Mouse (Mus musculus) testis, postnatal 10 days (tissue): ENCODE measurements around the gene Arrb2.
"Not testable (repeated sequence)": the region's sequence is repeated elsewhere in the genome, so short reads cannot be mapped to it uniquely, and the experiment has no call there.

ENCODE experiments used
- DNase-seq: peaks from one replicate; pipeline ENCODE4 v3.0.0; 2021; ENCODE audit warnings: low spot score

The Arrb2 gene

DNA sequence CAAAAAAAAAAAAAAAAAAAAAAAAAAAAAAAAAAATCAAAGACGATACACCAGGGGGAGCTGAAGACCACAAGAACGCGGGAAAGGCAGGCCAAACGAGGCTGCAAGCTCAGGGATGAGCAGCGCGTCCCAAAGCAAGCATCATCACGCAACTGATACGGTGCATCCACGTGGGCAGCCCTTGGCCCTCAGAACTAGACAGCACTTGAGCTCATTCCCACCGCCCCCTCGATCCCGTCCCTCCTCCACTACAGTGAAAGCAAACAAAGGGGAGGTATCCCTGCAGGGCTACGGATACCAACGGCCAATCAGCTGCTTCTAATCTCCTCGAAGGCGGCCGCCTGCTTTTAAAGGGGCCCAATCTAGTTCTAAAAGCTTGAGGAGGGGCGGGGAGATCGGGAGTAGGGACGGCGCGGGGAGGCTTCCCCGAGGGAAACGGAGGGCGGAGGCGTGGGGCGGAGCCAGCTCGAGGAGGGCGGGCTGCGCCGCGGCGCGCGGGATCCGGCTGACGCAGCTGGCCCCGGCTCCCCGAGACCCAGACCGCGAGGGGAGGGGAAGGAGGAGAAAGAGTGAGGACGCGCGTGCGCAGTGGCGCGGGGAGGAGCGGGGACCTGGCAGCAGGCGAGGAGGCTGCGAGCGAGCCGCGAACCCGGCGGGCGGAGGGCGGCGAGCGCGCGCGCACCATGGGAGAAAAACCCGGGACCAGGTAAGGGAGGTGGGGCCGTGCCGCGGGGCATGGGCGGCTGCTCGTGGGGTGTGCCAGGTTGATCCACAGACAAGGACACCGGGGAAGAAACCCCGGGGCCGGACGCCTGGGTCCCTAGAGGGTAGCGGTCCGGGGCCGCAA is at the start of gene Arrb2:
Arrb2 (plus strand) TSS at position 588 of the 847 bp plus-strand sequence.
- peak; percentile 99 for DNase-seq

DNA sequence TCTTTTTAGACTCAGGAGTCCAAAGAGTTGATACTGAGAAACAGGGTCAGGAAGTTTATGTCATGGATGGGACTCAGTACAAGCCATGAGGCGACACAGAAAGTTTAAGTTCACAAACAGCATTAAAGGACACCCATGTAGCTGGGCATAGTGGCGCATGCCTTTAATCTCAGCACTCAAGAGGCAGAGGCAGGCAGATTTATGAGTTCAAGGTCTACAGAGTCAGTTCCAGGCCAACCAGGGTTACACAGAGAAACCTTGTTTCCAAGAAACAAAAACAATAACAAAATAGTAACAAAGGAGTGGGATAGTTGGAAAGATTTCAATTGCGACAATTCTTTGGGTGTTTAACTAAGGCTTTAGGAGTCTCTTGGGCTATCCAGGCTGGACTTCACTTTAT is 48.3 kb upstream of the Arrb2 start:
- peak; percentile 22 for DNase-seq

DNA sequence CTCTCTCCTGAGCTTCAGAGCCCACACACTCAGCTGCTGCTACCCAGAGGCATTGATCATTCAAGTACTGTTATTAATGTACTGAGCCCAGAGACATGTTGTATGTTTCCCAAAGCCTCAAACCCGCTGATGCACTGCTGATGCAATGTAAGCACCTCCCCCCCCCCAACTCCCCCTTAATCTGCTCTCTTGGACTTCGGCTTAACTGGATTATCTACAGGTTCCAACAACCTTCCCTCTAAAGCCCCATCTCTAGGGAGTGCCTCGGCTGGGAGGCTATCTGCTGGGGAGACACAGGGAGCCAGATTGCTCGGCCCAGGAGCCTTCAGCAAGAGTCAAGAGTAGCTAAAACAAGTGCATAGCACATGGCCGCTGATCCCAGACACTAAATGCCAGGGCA is 45.0 kb upstream of the Arrb2 start:
- peak; percentile 36 for DNase-seq

DNA sequence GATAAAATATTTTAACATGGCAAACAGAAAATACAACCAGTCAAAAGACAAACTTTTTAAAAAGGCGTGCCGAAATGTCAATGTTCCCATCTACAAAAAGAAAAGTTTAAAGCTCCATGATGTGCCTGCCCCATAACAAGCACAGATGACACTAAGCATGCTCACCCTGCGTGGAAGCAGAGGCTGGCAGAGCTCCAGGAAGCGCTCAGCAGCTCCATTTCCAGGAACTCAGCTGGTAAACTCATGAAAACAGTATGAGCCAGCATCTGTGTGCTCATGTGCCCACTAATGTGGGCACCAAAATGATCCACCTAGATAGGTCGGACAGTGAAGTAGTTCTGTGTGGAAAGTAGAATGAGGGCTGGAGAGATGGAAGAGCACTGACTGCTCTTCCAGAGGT is 43.0 kb upstream of the Arrb2 start:
- DNase-seq = no peak

DNA sequence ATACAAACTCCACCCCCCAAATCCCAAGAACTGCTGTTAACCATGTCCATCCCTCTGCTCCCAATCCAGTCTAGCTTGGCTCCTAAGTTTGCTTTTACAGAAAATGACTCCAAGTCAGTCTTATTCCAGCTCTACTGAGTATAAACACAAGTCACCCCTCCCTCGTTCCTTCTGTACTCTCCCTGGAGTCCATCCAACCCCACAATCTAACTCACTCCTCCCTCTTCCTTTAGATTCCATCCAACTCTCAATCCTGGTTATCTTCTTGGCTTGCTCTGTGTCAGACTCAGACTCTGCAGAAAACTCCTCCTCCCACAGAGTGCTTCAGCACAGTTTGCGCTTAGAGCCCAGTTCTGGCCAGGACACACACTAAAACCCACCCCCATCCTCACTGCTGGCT is 28.8 kb upstream of the Arrb2 start:
- DNase-seq = no peak

DNA sequence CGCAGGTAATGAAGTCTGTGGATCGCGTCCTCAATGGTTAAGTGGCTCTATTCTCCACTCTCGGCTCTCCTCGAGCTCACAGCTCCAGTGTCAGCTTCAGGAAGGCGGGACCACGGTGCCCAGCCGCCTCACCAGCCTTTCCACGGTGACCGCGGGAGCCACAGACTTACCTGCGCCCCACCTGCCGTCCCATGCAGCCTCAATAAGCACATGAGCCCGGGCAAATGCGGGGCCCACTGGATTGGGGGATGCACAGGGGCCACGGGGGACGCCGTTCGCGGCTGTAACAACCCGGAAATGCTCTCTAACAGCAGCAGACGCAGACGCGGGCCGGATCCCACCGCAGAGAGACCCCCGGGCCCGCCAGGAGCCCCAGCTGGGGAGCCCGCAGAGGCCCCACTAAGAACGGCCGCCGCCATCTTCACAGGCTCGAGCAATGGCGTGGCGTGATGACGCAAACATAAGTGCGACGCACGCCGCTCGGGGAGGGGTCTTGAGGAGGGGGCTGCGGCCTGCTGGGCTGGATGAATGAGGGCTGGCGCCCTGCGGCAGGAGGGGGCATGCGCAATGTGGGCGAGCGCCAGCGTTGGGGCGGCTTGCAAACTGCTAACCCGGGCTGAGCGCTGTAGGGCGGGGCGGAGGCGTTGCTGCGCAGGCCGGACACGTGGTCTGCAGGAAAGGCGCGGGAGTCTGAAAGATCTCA is 22.7 kb upstream of the Arrb2 start, which contains the start of gene Pelp1:
Pelp1 (minus strand) TSS at position 438 of the 703 bp plus-strand sequence.
- DNase-seq = peak; percentile 94

DNA sequence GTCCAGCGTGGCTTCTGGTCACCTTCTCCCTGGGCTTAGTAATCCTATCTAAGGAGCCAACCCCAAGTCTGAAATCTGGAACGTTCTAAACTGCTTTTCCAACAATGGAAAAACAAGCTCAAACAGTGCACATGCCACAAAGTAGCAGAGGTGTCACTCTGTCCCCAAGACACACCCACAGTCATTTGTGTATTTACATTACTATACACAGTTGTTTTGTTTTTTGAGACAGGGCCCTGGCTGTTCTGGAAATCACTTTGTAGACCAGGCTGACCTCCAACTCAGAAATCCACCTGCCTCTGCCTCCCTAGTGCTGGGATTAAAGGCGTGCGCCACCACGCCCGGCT is 22.2 kb upstream of the Arrb2 start:
- no peak for DNase-seq

DNA sequence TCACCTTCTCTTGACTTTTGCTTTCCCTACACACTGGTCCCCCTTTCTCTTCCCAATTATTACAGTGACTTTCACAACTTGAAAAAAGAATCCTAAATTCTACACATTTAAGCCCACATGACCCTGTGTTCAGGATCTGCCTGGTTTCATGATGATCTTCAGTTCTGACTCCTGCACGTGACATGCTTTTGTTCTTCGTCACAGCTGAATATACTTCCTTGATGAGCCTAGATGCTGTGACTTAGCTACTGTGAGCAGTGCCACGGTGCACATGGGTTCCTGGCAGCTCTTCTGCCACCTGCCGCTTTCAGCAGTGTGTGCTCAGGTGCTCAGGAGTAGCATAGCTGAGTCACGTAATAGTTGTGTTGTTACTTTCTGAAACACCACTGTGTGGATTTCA is 19.8 kb upstream of the Arrb2 start:
- DNase-seq = no peak

DNA sequence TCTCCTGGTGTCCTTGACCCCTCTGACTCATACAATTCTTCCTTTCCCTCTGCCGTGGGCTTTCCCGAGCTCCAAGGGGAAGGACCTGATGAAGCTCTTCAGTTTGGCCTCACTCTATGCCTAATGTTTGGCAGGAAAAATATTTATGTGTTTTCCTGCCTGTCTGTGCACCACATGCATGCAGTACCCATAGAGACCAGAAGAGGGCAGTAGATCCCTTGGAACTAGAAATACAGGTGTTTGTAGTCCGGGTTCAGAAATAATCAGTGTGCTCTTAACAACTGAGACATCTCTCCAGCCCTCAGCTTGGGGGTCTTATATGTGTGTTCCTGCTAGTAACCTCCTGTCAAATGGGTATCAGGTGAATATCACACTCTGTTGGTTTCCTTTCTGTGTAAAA is 18.5 kb upstream of the Arrb2 start:
- peak; percentile 84 for DNase-seq

DNA sequence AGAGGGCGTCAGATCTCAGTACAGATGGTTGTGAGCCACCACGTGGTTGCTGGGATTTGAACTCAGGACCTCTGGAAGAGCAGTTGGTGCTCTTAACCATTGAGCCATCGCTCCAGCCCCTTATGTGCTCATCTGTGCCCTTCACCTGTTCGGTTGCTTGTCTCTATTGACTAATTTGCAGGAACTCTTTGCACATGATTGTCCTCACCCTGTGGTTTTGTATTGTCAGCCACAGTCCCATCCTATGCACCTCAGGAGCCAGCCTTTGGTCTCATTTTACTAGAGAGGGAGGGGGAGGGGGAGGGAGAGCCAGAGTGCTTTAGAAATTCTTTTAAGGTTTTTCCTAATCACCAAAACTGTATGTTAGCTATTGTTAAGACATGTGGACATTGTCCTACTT is 14.2 kb upstream of the Arrb2 start:
- DNase-seq = no peak

DNA sequence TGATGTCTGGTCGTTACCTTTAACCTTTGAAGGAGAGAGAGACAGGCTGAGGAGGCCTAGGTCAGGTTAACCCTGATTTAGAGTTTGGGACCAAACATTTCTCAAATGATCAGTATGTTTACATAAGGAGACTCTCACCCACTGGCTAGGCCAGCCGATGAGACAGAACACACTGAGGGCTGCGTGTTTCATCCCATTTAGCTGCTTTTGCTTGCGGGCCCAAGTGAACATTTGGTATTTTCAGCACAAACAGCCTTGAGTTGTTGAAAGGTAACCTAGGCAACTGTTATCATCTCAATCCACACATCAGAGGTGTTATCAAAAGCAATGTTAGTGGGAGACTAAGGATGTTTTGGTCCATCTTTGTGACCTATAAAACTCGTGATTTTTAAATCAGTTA is 12.9 kb upstream of the Arrb2 start:
- no peak for DNase-seq

DNA sequence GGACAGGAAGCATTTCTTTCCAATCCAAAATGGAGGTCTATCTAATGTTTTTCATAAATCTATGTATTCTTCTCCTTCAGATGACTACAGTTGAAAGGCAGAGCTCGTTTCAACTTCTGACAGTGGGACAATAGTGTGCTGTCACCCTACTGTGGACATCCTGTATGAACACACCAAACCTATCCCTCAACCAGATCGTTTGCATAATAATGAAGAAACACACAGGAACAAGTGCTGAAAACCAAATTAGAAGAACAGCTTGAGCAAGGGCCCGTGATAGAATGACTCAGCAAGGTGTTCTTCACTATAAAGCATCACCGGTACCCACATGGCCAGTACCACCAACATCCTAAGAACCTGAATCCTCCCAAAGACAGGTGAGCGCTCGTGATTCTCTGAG is 5.8 kb upstream of the Arrb2 start:
- DNase-seq = not testable (repeated sequence)

DNA sequence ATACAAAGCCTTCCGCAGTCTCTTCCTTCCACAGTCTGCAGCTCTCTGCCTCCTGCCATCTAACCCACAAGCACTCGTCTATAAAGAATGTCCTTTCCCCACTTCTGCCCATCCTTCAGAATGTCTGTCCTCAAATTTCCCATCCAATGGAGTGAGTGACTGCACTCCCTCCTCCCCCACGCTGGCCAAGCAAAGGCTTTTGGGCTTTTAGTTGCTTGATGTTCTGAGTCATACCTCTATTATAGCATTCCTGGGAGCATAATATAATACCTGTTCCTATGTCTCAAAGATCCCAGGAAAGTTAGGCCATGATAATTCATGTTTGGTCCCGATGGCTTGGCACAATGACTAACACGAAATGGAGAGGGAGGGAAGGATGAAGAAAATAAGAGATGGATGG is 861 bp upstream of the Arrb2 start:
- no peak for DNase-seq

DNA sequence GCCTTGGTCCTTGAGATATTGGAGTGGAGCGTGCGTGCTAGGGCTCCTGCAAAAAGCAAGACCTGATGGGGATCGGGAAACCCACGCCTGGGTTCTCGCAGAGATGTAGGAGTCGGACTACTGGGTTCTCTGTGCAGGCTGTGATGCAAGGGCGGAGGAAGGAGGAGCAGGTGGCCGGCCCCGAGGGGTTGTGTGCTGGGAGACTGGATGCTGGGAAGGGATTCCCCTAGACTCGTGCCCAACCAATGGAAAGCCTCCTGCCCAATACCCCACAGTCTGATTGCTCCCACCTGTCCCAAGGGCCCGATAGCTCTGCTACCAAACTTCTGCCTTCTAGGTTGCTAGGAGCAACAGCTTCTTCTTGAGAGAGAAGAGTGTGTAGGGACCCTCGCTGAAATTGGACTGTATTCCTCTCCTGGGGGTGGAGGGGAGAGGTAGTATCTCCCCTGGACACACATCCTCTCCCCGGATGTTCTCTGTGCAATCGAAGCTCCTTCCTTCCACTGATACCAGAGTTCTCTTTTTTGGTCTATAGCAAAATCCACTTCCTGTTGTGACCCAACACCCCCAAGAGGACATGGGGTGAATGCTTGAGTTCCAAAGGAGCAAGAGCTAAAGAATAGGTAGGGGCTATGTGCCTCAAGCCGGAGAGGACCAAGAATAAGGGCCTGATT is 597 bp downstream of the Arrb2 start:
- no peak for DNase-seq

DNA sequence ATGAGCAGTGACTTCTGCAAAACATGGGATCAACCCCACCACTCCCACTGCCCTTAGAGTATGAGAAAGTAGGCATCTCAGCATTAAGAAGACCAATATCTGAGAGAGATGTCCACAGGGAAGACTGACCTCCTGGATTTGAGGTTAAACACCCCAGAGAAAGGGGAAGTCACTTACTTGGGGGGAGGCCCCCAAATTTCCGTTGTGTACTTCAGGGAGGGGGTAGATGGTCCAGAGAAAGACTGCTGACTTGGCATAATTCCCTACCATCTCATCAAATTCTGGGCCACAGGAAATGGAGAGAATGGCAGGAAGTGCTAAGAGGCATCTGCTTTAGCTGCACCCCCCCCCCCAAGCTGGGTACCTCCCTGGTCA is 1.1 kb downstream of the Arrb2 start:
- DNase-seq = no peak

DNA sequence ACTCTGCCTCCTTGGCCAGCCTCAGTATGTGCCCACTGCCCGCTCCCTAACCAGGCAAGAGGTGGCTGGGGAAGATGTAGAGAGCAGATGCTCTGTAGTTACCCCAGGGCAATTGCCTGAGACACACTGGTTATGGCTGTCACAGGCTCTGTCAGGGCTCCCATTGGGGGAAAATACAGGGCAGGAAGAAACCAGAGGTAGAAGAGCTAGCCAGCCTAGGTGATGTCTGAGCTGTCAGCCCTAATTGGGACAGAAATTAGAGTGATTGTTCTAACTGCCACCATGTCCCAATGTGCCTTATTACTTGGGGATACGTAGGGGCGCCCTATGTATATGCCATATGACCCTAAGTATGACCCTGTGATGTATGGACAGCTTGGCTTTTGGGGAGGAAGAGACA is 1.5 kb downstream of the Arrb2 start:
- DNase-seq = no peak

DNA sequence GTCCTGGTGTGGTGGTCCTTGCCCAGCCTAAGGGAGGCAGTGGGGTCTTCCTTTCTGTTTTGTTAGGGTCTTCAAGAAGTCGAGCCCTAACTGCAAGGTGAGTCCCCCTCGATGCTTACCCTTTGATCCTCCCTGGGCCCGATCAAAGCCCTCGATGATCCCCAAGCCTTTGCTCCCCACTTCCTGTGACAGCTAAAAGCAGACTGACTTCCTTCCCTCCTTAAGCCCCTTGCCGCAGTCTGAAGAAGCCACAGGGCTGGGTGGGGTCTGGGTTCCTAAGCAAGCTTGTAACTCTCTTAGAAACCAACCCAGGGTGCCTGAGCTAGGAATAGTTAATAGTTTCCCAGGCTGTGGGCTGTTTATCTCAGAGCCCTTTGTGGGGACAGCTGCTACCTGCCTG is 3.0 kb downstream of the Arrb2 start:
- DNase-seq = no peak

DNA sequence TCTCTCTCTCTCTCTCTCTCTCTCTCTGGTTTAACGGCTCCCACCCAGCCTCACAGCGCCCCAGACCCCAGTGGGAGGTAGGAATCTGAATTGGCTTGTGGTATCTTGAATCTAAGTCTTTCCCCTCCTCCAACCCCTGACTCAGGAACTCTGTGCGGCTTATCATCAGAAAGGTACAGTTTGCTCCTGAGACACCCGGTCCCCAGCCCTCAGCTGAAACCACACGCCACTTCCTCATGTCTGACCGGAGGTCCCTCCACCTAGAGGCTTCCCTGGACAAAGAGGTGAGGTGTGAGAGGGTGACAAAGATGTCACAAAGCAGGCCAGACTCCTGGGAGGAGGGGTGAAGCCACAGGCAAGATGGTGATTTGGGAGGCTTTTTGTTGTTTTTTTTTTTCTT is 5.0 kb downstream of the Arrb2 start:
- DNase-seq = no peak

DNA sequence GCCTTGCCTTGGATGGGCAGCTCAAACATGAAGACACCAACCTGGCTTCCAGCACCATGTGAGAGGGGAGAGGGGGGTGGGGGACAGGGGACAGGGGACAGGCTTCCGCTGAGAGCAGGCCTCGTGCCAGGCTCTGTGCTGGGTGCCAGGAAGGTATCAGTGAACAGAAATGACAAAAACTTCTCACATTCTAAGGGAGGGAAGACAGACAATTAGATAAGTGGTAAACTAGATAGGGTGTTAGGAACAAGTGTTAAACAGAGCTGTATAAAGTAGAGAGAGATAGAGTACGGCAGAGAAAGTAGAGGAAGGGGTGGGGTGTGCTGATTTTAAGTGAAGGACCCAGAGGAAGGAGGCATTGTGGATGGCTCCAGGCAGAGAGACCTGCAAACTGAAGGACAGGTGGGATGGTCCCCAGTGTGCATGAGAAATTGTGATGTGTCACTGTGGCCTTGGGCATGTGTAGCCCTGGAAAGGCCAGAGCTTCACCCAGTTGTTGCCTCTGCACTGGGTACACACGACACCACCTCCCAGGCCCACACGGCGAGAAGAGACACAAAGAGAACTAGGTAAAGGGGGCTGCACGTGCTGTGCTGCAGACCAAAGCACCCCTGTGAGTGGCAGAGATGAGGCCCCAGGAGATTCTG is 6.4 kb downstream of the Arrb2 start:
- no peak for DNase-seq

DNA sequence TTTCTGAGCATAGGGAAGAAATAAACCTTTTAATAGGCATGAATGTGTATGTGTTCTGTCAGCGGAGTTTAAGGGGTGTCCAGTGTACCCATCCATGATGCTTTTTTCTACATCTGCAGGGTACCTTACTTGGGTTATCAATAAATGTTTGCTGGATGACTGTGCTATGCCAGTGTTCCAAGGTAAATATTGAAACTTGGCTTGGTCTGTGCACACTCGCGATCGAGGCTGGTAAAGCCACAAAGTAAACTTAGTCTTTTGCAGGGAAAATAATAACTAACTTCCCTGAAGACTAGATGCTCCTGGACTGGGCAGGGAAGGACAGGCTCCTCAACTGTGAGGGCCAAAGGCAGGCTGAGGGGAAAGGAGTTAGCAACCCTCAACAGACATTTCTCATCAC is 8.2 kb downstream of the Arrb2 start:
- no peak for DNase-seq

DNA sequence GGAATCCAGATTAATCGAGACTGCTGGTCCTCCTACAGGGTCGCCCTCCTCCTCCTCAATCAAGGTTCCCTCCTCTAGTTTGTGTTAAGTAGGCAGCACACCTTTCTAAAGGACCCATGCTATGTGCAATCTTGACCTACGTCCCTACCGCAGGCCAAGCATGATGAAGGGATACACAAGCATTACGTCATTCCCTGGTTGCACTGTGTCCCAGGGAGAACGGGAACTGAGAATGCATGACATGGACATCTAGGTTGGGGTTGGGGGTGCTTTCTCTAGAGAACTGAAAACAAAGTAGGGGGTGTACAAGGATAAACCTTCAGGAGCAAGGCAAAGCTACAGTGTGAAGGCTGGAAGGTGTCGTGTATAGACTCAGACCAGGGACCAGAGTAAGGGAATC is 9.4 kb downstream of the Arrb2 start:
- DNase-seq = no peak

DNA sequence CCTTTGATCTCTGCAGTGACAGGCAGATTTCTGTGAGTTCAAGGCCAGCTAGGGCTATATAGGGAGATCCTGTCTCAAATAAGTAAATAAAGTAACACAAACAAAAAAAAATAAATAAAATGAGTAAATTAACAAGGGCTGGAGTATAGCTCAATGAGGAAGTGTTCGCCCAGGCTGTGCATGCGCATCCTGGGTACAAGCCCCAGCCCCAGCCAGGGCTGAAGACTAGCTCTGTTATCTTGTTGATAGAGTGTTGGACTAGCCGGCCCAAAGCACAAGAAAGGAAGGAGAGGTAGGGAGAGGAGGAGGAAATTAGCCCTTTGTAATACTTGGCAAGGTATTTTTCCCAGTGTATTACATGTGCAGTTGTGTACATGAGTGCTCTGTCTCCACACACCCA is 11.5 kb downstream of the Arrb2 start:
- DNase-seq = no peak

DNA sequence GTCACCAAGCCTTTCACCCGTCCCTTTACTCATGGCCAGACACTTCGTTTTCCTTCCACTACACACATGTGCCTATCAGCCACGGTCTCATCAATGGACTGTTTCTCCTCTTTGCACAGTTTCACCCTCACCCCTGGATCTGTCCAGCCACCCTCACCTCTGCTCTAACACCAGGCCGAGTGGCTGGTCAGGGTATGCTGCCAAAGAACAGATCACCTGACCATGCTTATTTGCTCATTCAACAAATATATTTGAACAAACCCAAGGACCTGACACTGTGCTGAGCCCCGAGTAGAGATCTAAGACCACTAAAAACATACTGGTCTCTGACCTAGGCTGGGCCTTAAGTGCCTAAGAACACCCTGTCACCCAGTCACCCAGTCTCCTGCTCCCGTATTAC is 12.2 kb downstream of the Arrb2 start:
- no peak for DNase-seq
